Mouse (Mus musculus): ENCODE measurements around the gene Pdlim4.
"Not testable (repeated sequence)": the region's sequence is repeated elsewhere in the genome, so short reads cannot be mapped to it uniquely, and the experiment has no call there.

The Pdlim4 gene

GRCm38 (mm10) chr11:54062086-54062752 lies 6.6 kb downstream of the Pdlim4 start:
- peak; percentile 38 for DNase-seq (ENCODE audit: low spot score)

DNA sequence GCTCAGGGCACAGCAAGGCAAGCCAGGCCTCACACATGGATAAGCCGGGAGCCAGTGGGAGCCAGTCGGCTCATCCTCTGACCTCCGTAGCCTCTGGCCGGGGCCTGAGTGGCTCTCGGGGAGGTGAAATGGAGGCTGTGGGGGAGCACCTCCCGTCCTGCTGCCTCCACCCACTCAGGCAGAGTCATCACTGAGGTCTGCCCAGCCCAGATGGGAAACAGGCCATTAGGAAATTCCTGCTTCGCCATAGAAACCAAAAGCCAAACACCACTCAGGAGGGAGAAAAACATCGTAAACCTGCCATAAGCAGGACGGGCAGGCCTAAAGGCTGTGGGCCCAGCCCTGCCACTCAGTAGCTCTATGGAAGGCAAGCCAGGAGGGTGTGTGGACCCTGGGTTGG lies 8.5 kb downstream of the Pdlim4 start:
- no peak for DNase-seq (ENCODE audit: low spot score)

- DNase-seq (ENCODE audit: low spot score) = no peak
Measured at GRCm38 (mm10) chr11:54059526-54059925, 9.3 kb downstream of the Pdlim4 start.

- no peak for DNase-seq (ENCODE audit: low spot score)
Measured at GRCm38 (mm10) chr11:54058643-54059042, 10.2 kb downstream of the Pdlim4 start.

DNA sequence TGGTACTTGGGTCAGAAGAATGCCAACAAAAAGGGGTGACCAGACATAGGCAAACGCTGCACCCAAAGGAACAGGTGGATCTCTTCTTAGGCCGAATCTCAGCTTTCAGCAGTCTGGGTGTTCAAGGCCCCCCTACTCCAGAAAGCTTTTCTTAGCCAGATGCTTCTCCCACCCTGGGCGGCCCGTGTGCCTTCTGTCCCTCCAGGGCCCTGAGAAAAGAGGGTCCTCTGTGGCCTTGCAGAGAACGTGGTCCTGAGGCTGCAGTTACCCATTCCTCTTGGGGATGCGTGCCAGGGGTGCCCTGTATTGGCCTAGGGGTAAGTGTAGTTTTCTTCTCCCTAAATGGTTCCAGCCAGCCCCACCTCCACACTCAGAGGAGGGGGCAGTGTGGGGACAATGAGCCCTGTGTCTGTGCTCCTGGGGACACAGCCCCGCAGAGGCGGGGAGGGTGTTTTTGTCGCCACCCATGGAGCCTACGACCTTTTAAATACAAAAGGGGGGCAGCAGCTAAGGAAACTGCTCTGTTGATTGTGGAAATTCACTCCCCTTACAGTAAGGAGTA lies 10.7 kb downstream of the Pdlim4 start:
- DNase-seq (ENCODE audit: low spot score) = no peak

DNA sequence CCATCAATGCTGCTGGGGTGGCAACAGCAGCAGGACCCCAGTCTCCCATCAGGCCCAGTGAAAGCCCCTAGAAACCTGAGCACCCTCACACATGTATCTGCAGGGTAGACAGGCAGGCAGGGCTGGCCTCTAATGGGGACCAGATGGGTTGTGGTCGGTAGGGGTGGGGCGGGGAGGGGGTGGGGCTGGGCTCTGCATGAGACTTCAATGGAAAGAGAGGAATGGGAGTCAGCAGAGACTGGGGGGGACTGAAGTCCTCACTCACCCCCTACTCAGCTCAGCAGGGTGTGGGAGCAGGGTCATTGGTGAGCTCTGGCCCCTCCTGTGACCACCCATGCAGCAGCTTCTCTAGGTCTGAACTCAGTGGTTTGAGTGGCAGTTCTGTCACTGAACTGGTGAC lies 11.4 kb downstream of the Pdlim4 start:
- no peak for DNase-seq (ENCODE audit: low spot score)

DNA sequence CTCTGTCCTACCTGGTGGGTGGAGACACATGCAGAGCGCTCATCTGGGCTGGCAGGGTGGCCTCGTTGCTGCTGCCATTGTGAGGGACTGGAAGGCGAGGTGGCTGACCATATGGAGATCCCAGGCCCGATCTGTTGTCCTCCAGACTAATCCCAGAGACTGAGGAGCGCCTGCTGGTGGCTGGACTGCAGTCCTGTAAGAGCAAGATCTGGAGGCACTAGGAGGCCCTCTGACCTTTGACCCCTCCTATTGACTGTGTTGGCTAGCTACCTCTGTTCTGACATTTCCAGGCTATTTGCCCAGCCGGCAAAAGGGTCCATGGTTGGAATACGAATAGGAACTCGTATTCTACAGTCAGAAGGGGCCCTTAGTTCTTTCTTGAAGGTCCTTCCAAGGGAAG lies 12.7 kb downstream of the Pdlim4 start:
- no peak for DNase-seq (ENCODE audit: low spot score)

- DNase-seq (ENCODE audit: low spot score) = peak; percentile 36
Measured at GRCm38 (mm10) chr11:54054257-54054656, 14.6 kb downstream of the Pdlim4 start.

GRCm38 (mm10) chr11:54053090-54053489 lies 15.7 kb downstream of the Pdlim4 start:
- no peak for DNase-seq (ENCODE audit: low spot score)

DNA sequence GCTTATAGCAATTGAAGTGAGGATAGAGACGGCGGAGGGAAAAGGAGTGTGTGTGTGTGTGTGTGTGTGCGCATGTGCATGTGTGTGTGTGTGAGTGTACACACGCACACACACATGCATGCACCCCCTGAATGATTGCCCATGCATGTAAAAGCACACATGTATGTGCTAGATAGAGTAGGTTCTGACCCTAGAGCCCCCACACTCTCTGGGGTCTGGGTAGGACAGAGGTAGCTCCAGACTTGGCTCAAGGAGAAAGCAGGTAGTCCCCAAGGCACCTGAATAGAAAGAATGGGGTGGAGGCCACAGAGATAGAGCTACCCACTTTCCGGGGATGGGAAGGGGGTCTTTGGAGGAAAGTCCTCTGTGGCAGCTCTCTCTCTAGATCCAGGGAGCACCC lies 16.7 kb downstream of the Pdlim4 start:
- no peak for DNase-seq (ENCODE audit: low spot score)

DNA sequence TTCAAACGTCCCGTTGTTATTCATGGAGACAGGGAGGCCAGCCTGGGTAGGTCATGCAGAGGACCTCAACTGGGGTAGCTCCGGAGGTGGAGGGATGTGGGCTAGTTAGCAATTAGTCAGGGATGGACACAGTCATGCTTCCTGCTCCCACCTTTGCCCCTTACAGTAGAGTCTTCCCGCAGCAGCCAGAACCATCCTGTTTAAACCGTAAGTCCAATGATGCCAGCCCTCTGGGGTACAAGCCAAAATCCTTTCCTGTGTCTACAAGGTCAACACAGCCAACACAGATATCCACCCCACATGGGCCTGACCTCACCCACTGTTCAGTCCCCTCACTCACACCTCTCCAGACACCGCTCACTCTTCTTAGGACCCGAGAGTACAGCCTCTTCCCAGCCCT lies 17.7 kb downstream of the Pdlim4 start:
- no peak for DNase-seq (ENCODE audit: low spot score)

DNA sequence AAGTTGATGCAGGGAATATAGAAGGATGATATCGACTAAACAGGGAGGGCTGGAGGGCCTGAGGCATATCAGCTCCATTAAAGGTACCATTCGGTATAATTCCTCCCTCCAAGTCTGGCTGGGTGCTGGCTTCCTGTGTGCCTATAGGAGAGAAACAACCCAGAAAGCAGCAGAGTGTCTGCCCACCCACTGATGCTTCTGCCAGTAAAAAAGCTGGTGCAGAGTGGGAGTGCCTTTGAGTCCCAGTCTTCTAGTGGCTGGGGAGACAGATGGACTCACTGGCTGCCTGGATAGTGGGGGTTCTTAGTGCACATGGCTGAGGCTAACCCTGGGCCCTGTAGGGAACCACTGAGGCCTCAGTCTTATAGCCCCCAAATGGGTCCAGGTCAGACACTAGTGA lies 18.6 kb downstream of the Pdlim4 start:
- DNase-seq (ENCODE audit: low spot score) = no peak

- DNase-seq (ENCODE audit: low spot score) = no peak
Measured at GRCm38 (mm10) chr11:54040676-54041075, 28.1 kb downstream of the Pdlim4 start.

GRCm38 (mm10) chr11:54032872-54033271 lies 35.9 kb downstream of the Pdlim4 start:
- not testable (repeated sequence) for DNase-seq (ENCODE audit: low spot score)

GRCm38 (mm10) chr11:54028997-54029396 lies 39.8 kb downstream of the Pdlim4 start:
- DNase-seq (ENCODE audit: low spot score) = no peak

DNA sequence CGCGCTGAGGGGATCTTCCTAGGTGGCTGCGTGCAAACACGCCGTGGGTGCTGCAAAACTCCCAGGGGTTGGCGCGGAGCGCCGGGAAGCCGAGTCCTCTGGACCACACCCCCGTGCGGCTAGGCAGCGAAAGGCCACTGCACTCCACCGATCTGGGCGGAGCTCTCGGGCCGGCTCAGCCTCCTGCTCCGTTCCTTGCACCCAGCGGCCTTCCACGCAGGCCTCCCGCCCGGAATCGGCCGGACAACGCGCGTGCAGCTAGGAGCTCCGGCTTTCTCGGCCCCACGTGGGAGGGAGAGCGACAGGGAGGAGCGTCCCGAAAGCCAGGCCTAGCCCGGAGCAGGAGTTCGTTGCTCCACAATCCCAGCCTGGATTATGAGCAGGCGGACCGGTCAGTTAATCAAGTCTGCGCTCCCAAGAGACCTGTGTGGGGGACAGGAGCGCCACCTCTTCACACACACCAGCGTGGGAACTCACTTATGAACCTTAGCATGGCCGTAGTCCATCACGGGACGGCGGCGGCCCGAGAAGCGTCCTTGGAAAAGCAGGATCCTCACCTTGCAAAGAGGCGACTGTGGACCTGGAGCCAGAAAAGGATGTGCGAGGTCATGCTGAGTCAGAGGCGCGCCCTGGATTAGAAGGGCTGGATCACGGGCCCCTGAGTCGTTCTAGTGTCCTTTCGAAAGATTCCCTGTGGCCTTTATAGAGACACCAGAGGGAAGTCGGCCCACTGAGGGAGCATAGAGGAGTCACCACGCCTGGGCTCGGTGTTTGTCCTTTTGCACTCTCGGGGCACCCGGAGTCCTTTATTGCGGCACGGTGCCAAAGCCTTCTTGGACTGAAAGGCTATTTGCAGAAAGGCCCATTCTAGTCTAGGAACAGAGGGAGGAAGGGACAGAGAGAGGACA lies 40.5 kb downstream of the Pdlim4 start, which contains the start of gene Slc22a4:
TSS of gene Slc22a4 (minus strand) at position 47 of the 908 bp plus-strand sequence.
- peak; percentile 12 for DNase-seq (ENCODE audit: low spot score)

DNA sequence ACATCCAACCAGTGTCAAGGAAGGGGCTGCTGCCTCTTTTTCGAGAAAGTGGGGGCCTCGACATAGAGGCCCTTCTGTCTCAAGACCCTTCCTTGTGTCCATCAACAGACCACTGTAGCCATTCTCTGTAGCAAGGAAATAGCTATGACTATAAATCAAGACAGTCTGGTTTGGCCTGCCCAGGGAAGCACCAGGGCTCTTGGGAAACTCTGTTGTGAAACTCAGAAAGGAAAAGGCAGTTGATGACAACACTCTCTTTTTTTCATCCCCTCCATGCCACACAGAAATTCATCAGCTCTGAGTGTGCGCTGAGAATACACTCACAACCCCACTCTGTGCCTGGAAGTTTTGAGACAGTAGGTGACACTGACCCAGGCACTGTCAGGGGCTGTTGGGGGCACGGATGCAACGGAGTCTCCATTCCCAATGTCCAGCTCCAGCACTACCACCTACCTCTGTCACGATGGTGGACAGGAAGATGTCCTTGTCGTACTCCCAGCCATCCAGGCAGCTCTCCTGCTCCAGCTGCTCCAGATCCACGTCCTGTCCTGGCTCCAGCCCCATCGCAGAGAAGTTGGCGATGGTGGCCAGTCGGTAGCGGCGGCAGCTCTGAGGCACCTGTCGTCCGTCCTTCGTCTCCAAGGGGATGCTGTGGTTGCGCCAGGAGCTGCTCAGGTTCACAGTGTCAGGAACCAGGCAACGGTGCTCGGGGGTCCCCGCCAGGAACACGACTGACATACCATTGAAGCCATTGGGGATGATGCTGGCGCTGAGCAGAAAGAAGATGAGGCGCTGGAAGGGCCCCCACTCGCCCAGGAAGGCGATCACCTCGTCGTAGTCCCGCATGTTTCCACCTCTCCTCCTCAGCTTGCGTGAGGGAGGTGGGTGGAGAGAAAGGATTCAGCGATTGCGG lies 41.4 kb downstream of the Pdlim4 start:
- no peak for DNase-seq (ENCODE audit: low spot score)

DNA sequence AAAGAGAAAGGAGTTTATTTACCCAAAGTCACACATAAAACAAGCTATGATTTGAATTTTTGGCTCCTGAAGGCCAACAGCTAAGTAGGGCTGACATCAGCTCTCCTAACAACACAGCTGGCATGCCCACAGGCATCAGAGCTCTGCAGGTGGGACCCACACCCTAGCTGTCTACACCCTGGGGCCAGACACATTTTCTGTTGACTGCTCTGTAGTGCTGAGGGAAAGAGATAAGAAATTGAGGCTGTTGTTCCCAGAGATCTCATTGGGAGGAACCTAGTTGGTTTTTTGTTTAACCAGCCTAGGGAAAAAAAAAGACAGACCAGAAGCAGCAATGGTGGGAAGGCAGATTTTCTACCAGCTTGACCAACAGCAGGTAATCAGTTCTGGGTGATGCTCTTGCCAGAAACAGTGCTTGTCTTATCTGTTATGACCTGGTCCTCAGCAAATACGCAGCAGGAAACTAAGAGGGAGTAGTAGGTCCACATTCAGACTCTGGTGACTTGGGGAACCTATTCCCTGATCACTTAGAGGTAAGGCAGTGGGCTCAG lies 42.2 kb downstream of the Pdlim4 start:
- DNase-seq (ENCODE audit: low spot score) = no peak

DNA sequence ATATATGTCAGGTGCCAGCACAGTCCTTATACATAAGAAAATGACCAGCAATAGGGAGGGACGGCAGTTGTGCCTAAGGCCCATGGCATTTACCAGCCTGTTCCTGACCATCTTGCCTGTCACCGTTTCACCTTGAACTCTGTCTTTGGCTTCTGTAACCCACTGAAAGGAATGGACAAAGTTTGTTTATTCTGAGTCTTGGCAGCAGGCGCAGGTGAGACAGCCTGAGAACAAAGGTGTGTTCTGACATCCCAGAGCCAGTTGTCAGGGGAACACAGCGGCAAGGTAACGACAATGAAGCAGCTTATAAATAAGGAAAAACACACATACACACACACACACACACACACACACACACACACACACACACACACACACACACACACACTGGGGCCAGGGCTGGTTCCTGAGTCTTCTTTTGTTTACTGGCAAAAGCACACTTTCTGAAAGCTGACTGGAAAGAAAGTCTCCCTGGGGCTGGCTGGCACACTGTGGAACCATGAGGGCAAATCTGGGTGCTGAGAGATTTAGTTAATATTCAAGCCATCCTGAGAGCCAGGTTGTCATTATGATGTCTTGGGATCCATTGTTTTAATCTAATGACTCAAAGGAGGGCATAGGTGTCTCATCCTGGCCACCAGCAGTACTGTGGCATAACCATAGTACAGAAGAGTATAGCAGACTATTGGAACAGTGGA lies 47.3 kb downstream of the Pdlim4 start:
- DNase-seq (ENCODE audit: low spot score) = no peak

- no peak for DNase-seq (ENCODE audit: low spot score)
Measured at GRCm38 (mm10) chr11:54018893-54019732, 49.7 kb downstream of the Pdlim4 start.
